ENCODE assay signal across 18 mouse cellular contexts in genomic region chr5:77056881-77057440, GRCm38 (mm10). TPM values are rescaled to one million over a fixed set of nuclear protein-coding genes. Genes with fewer than 3 reads are reported as not detected.
"Had no signal": no experiment of that assay in that cellular context is flagged by ENCODE, and none has a peak within 500 bp of the region (broad histone marks: within the 10 kb centered on the region; RNA-seq: fewer than 3 reads in every experiment).

No protein-coding gene starts in this region.

- H3K27ac ChIP-seq: layer of hippocampus, adult 2 months; limb, embryonic 12.5 days; liver, embryonic 14.5 days; midbrain, embryonic 13.5 days; neural tube, embryonic 15.5 days; stomach, postnatal 0 days had no signal

- H3K4me3 ChIP-seq: layer of hippocampus, adult 2 months; limb, embryonic 12.5 days; midbrain, embryonic 13.5 days; myocyte; neural tube, embryonic 15.5 days had no signal

- H3K4me1 ChIP-seq: midbrain, embryonic 13.5 days; neural tube, embryonic 15.5 days had no signal

- ATAC-seq: midbrain, embryonic 13.5 days had no signal

- H3K9me3 ChIP-seq: limb, embryonic 12.5 days; midbrain, embryonic 13.5 days; neural tube, embryonic 15.5 days had no signal

- DNase-seq: kidney, adult 18-20 months; kidney, postnatal 10 days; kidney, postnatal 4 days; liver; lung, adult 18-20 months; thymus, adult 18-20 months; thymus, postnatal 14 days had no signal

- H3K27me3 ChIP-seq: limb, embryonic 12.5 days; neural tube, embryonic 15.5 days had no signal

- H3K4me2 ChIP-seq: limb, embryonic 12.5 days; midbrain, embryonic 13.5 days; neural tube, embryonic 15.5 days had no signal

- H3K36me3 ChIP-seq: limb, embryonic 12.5 days; midbrain, embryonic 13.5 days; neural tube, embryonic 15.5 days had no signal

- H3K9ac ChIP-seq: limb, embryonic 12.5 days; liver, embryonic 14.5 days; midbrain, embryonic 13.5 days; neural tube, embryonic 15.5 days had no signal

RNA-seq across cellular contexts. Expression of gene Thegl, which starts 41.1 kb away (rescaled TPM):
- polyA plus RNA-seq: kidney, embryonic 14.5 days; limb, embryonic 12.5 days; myocyte had no signal

RNA-seq across cellular contexts. Expression of gene Arl9, which starts 53.1 kb away (rescaled TPM):
- total RNA-seq: layer of hippocampus, postnatal 10 days; left cerebral cortex, postnatal 25 days had no signal
- polyA plus RNA-seq: kidney, embryonic 14.5 days; limb, embryonic 12.5 days; midbrain, embryonic 13.5 days; myocyte; neural tube, embryonic 11.5 days; stomach, postnatal 0 days had no signal

RNA-seq across cellular contexts. Expression of gene Hopx, which starts 58.0 kb away (rescaled TPM):
- polyA plus RNA-seq: limb, embryonic 12.5 days had no signal
